ENCODE assay signal across 14 mouse cellular contexts in the genomic region with DNA sequence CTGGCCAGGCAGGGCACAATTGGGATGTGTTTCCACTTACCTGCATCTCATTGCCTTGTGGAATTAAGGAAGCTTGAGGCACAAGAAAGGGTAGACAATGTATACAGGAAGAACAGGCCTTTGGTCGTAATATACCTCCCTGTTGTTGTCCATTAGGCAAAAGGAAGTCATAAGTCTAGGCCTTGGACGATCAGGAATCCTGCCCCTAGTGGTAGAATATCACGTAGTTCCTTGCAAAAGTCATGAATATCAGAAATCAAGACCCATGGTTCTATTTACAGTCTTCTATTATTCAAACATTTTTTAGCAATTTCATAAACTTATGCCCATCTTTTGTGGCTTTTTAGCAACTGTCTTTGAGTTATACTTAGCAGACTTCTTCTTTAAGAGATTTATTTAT.
DNase-seq lines count a peak whose midpoint lies in the region; ATAC-seq and TF ChIP-seq lines count a peak whose summit lies in the region.
"Had no signal": no experiment of that assay in that cellular context is flagged by ENCODE, and none has a peak within 500 bp of the region (broad histone marks: within the 10 kb centered on the region; RNA-seq: fewer than 3 reads in every experiment).

No protein-coding gene starts in this region.

- H3K4me3 ChIP-seq in layer of hippocampus, adult 2 months: no peak overlapping the region
- H3K4me3 ChIP-seq: heart, embryonic 10.5 days; hindbrain, embryonic 13.5 days; limb, embryonic 12.5 days had no signal

- DNase-seq in layer of hippocampus, adult 2 months (ENCODE audit: low spot score in 2 of 2): no peak
- DNase-seq in layer of hippocampus, adult 11-12 months (ENCODE audit: low spot score): no peak
- peak; percentile 5 for DNase-seq in 3134 (ENCODE audit: extremely low read depth, insufficient read length, low spot score)
- peak; percentile 22 for DNase-seq in A20 (ENCODE audit: low read depth, low spot score)
- DNase-seq in brain, embryonic 14.5 days (ENCODE audit: low read depth): peak; percentile 20
- no peak for DNase-seq in spleen, adult 18-20 months
- DNase-seq in cerebellum, postnatal 25 days: no peak
- DNase-seq: adrenal gland, postnatal 14 days; cerebellum, adult 18-20 months had no signal

- TF ChIP-seq POLR2A in brain, embryonic 14.5 days (IDR thresholded peaks at IDR 0.05; ENCODE audit: borderline replicate concordance, extremely low read depth, insufficient read depth, insufficient read length, poor library complexity, severe bottlenecking): no peak

- TF ChIP-seq CTCF in layer of hippocampus, adult 2 months (conservative IDR thresholded peaks at IDR 0.05): peak; percentile 57
- TF ChIP-seq CTCF in brain, embryonic 14.5 days (IDR thresholded peaks at IDR 0.05; ENCODE audit: borderline replicate concordance, extremely low read depth, insufficient read depth, insufficient read length): peak; percentile 27; the same call in 1 of the 2 replicates

- ATAC-seq in cerebellum, adult (ENCODE audit: insufficient number of reproducible peaks, low FRiP score, low TSS enrichment): no peak

- no peak overlapping the region for H3K27ac ChIP-seq in layer of hippocampus, adult 2 months
- H3K27ac ChIP-seq: heart, embryonic 10.5 days; hindbrain, embryonic 13.5 days; limb, embryonic 12.5 days; macrophage had no signal

Comparison
In these comparisons a context has a peak if more than half of its experiments do, and no peak if none do; other contexts are left out.
1. DNase-seq: peak in 3134 (single experiment), A20 (single experiment) and brain, embryonic 14.5 days (single experiment); none in layer of hippocampus, adult 2 months (0 of 2), layer of hippocampus, adult 11-12 months (single experiment), spleen, adult 18-20 months (0 of 2) and cerebellum, postnatal 25 days (0 of 2).